Mouse (Mus musculus) small intestine, adult 2 months (tissue): ENCODE measurements around the gene Gna14. TPM values are rescaled to one million over a fixed set of nuclear protein-coding genes. Genes with fewer than 3 reads are reported as not detected.

Source experiments
- H3K27ac ChIP-seq: fragments of 200-500 bp; 2 replicates; pipeline ENCODE4 v1.5.1; 2012; ENCODE audit warnings: low read depth, low read length, control low read depth, inconsistent platforms; ENCODE audit not compliant: insufficient read depth
- H3K27me3 ChIP-seq: fragments of 200-500 bp; 2 replicates; pipeline ENCODE4 v1.6.1; 2012; ENCODE audit warnings: mild to moderate bottlenecking, moderate library complexity, low read length, inconsistent platforms; ENCODE audit not compliant: control insufficient read depth, insufficient read depth
- H3K36me3 ChIP-seq: fragments of 200-500 bp; 2 replicates; pipeline ENCODE4 v1.6.1; 2012; ENCODE audit warnings: mild to moderate bottlenecking, low read length, control low read depth, inconsistent platforms; ENCODE audit not compliant: control insufficient read depth, insufficient read depth
- H3K4me1 ChIP-seq: fragments of 200-500 bp; 2 replicates; pipeline ENCODE4 v1.6.1; 2012; ENCODE audit warnings: low read length, inconsistent platforms, mixed read lengths; ENCODE audit not compliant: control insufficient read depth, insufficient read depth, insufficient read length
- H3K4me3 ChIP-seq: fragments of 200-500 bp; 2 replicates; pipeline ENCODE4 v1.5.1; 2012; ENCODE audit warnings: low read depth, mild to moderate bottlenecking, control low read depth, inconsistent platforms, low read length, moderate library complexity
- CTCF ChIP-seq: fragments of 200-500 bp; IDR thresholded peaks from 2 replicates; pipeline ENCODE4 v1.5.1; 2012; ENCODE audit warnings: low read depth, mild to moderate bottlenecking, control low read depth, inconsistent platforms, low read length, moderate library complexity, mixed read lengths; ENCODE audit not compliant: insufficient replicate concordance, insufficient read length; ENCODE audit errors: extremely low read depth
- POLR2A ChIP-seq: fragments of 200-500 bp; IDR thresholded peaks from 2 replicates; pipeline ENCODE4 v1.6.1; 2012; ENCODE audit warnings: low read depth, mild to moderate bottlenecking, control low read depth, inconsistent platforms, low read length, moderate library complexity
- WGBS: fragments of 180-500 bp; shearing (Covaris S2); methylation state at CpG from one replicate; pipeline ENCODE4 v1.1.7; 2018; 5-methylcytosine and 5-hydroxymethylcytosine counted together
- polyA plus RNA-seq: library from polyadenylated mRNA; depleted of rRNA; stranded (reverse); fragments of >200 nt; gene quantifications from 2 replicates; pipeline ENCODE4 v1.2.3, GENCODE M21; 2012

The Gna14 gene
- polyA plus RNA-seq, 1 experiment: 0.52 TPM

DNA sequence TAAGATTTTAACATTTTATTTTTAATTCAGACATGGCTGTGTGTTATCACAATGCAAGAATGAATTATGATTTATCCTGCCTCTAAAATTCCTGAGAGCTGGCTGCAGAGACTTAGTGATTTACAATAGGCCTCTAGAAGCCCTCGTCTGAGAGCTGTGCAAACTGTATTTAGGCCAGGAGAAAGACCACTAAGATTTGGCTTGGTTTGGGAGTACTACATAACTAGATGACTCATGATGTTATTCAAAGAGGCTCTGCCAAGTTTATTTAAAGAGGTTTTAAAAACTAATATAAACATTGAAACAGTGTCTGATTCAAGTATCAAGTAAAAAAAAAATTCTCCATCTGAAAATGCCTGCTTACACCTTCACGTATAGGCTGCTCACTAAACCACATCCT is 123.0 kb downstream of the Gna14 start:
- Histone ChIP-seq H3K36me3 (no peaks in the 10 kb centered on the region), H3K4me1 (no peaks in the 10 kb centered on the region), H3K27me3 (no peaks in the 10 kb centered on the region), H3K4me3 (no peak overlapping the region), H3K27ac (no peak overlapping the region)
- TF ChIP-seq CTCF (no peak), POLR2A (no peak)
- 68% methylated on average over 2 of the region's 2 CpGs for WGBS

GRCm38 (mm10) chr19:16559243-16559896 is 123.8 kb downstream of the Gna14 start:
- 63% methylated on average over 9 of the region's 9 CpGs for WGBS
- H3K4me3 ChIP-seq: no peak overlapping the region
- no peaks in the 10 kb centered on the region for H3K27me3 ChIP-seq
- no peaks in the 10 kb centered on the region for H3K4me1 ChIP-seq
- no peak overlapping the region for H3K27ac ChIP-seq
- H3K36me3 ChIP-seq: no peaks in the 10 kb centered on the region
- TF ChIP-seq CTCF (no peak), POLR2A (no peak)

DNA sequence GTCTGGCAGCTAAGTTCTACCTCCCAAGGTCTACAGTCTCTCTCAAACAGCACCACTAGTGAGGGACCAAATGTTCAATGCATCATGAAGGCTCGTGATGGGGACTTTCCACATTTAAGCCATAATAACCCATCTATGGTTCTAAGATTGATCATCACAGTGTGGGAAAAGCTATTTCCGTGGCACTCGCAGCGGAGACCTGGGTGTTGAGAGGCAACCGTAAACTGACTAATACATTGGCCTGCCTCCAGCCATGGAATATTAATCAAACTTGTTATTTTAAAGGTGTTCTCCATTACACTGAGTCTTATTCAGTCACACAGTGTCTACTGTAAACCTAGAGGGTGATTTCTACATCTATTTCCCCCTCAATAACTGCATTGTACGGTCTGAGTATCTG is 127.1 kb downstream of the Gna14 start:
- TF ChIP-seq POLR2A (no peak), CTCF (no peak)
- Histone ChIP-seq H3K27ac (no peak overlapping the region), H3K4me3 (no peak overlapping the region), H3K27me3 (no peaks in the 10 kb centered on the region), H3K36me3 (no peaks in the 10 kb centered on the region), H3K4me1 (no peaks in the 10 kb centered on the region)
- 82% methylated on average over 6 of the region's 6 CpGs for WGBS

GRCm38 (mm10) chr19:16576790-16577189 is 141.2 kb downstream of the Gna14 start:
- Histone ChIP-seq H3K36me3 (no peaks in the 10 kb centered on the region), H3K27me3 (no peaks in the 10 kb centered on the region), H3K27ac (no peak overlapping the region), H3K4me3 (no peak overlapping the region), H3K4me1 (no peaks in the 10 kb centered on the region)
- 86% methylated on average over 6 of the region's 6 CpGs for WGBS
- no peak for TF ChIP-seq CTCF
- no peak for TF ChIP-seq POLR2A

DNA sequence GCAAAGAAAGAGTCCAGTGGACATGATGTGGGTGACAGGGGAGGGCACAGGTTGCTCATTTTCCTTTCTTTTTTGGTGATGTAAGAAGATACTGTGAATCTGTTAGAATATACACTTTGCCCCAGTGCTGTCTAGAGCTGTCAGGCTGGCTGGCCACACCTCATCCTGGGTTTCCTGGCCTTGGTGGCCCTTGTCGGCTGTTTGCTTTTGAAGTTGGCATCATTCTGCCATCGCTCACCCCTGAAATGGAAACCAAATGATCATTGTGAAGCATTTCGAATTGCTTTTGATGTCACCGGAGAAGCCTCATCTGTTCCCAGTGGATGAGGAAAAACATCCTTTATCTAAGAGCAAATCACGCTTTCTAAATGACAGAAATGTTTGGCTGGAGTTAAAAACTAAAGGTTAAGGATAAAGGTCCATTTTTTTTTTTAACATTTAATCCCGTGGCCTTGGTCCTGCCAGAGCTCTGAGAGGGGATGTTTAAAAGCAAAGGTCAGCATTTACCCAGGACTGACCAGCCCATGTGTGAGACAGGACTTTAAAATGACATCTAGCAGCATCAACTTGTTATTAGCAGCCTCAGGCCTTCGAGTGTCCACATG is 144.2 kb downstream of the Gna14 start:
- TF ChIP-seq POLR2A: no peak
- TF ChIP-seq CTCF: no peak
- no peaks in the 10 kb centered on the region for H3K27me3 ChIP-seq
- no peak overlapping the region for H3K4me3 ChIP-seq
- 81% methylated on average over 7 of the region's 7 CpGs for WGBS
- H3K36me3 ChIP-seq: no peaks in the 10 kb centered on the region
- no peak overlapping the region for H3K27ac ChIP-seq
- no peaks in the 10 kb centered on the region for H3K4me1 ChIP-seq

DNA sequence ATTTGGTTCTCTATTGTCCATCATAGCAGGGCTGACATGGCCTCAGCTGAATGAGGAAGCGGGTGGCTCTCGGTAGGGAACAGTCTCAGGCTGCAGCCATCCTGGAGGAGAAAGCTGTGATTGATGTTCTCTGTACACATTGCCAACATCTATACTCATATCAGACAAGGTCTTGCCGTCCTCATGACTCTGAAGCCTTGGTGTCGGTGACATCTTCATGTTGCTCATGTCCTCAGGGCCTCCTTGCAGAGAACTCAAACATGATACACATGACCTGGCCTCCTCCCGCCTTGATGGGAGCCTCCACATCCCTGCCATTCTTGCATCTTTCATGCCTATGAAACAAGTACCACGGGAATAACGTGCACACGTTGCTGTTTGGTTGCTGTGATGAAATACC is 144.9 kb downstream of the Gna14 start:
- WGBS: 88% methylated on average over 8 of the region's 8 CpGs
- H3K27ac ChIP-seq: no peak overlapping the region
- TF ChIP-seq CTCF: no peak
- no peaks in the 10 kb centered on the region for H3K27me3 ChIP-seq
- no peaks in the 10 kb centered on the region for H3K36me3 ChIP-seq
- H3K4me1 ChIP-seq: no peaks in the 10 kb centered on the region
- no peak overlapping the region for H3K4me3 ChIP-seq

- TF ChIP-seq CTCF: no peak
- no peak for TF ChIP-seq POLR2A
- H3K36me3 ChIP-seq: no peaks in the 10 kb centered on the region
- WGBS: 86% methylated on average over 7 of the region's 7 CpGs
- H3K27me3 ChIP-seq: no peaks in the 10 kb centered on the region
- no peaks in the 10 kb centered on the region for H3K4me1 ChIP-seq
- H3K27ac ChIP-seq: no peak overlapping the region
- no peak overlapping the region for H3K4me3 ChIP-seq
Observed at GRCm38 (mm10) chr19:16584546-16584945, 149.0 kb downstream of the Gna14 start.
